Mouse (Mus musculus) kidney, adult 11 months (tissue): Measurements from ENCODE around the gene Slc9a1.

Source experiments
- DNase-seq: peaks from one replicate; pipeline ENCODE4 v3.0.0; 2022

The Slc9a1 gene

GRCm38 (mm10) chr4:133369553-133370297 lies at the start of gene Slc9a1:
Gene Slc9a1 (plus strand): TSS chr4:133369706.
- DNase-seq: peak; percentile 92

- no peak for DNase-seq
Measured at GRCm38 (mm10) chr4:133328129-133328528, 41.4 kb upstream of the Slc9a1 start.

- DNase-seq: no peak
Measured at GRCm38 (mm10) chr4:133330296-133330695, 39.2 kb upstream of the Slc9a1 start.

GRCm38 (mm10) chr4:133333306-133333705 lies 36.2 kb upstream of the Slc9a1 start:
- peak; percentile 89 for DNase-seq

GRCm38 (mm10) chr4:133337833-133338520 lies 31.5 kb upstream of the Slc9a1 start:
- no peak for DNase-seq

GRCm38 (mm10) chr4:133338521-133339095 lies 30.9 kb upstream of the Slc9a1 start:
- no peak for DNase-seq

- peak; percentile 98 for DNase-seq
Measured at GRCm38 (mm10) chr4:133339148-133339749, 30.3 kb upstream of the Slc9a1 start.

GRCm38 (mm10) chr4:133340217-133340616 lies 29.3 kb upstream of the Slc9a1 start:
- no peak for DNase-seq

- no peak for DNase-seq
Measured at GRCm38 (mm10) chr4:133344112-133344511, 25.4 kb upstream of the Slc9a1 start.

- no peak for DNase-seq
Measured at GRCm38 (mm10) chr4:133345702-133346101, 23.8 kb upstream of the Slc9a1 start.

- no peak for DNase-seq
Measured at GRCm38 (mm10) chr4:133346577-133346976, 22.9 kb upstream of the Slc9a1 start.

- no peak for DNase-seq
Measured at GRCm38 (mm10) chr4:133347624-133348023, 21.9 kb upstream of the Slc9a1 start.

GRCm38 (mm10) chr4:133348051-133348775 lies 21.3 kb upstream of the Slc9a1 start:
- DNase-seq: no peak

- no peak for DNase-seq
Measured at GRCm38 (mm10) chr4:133352797-133353196, 16.7 kb upstream of the Slc9a1 start.

- DNase-seq: no peak
Measured at GRCm38 (mm10) chr4:133353367-133354365, 15.8 kb upstream of the Slc9a1 start, which contains the start of gene Wdtc1. Gene Wdtc1 (minus strand): TSS chr4:133353481.

GRCm38 (mm10) chr4:133354641-133355040 lies 14.9 kb upstream of the Slc9a1 start:
- DNase-seq: no peak

GRCm38 (mm10) chr4:133370298-133371274 lies 1.1 kb downstream of the Slc9a1 start:
- DNase-seq: no peak

- DNase-seq: peak; percentile 36
Measured at GRCm38 (mm10) chr4:133371621-133372277, 2.2 kb downstream of the Slc9a1 start.

- DNase-seq: no peak
Measured at GRCm38 (mm10) chr4:133372278-133372665, 2.8 kb downstream of the Slc9a1 start.

GRCm38 (mm10) chr4:133374011-133374410 lies 4.5 kb downstream of the Slc9a1 start:
- DNase-seq: no peak
